Mouse (Mus musculus) forebrain, embryonic 15.5 days (tissue): ENCODE data around the gene Adm. TPM values are rescaled to one million over a fixed set of nuclear protein-coding genes. Genes with fewer than 3 reads are reported as not detected.

Source experiments
- ATAC-seq: fragments of 200-750 bp; cut with Nextera tagmentation; replicated peaks from 2 replicates; pipeline ENCODE4 v1.8.0; 2017; ENCODE audit warnings: mild to moderate bottlenecking, moderate TSS enrichment, moderate library complexity
- H3K27ac ChIP-seq: fragments of 300-500 bp; sonication (generic); replicated peaks from 2 replicates; pipeline ENCODE4 v1.5.1; 2015; ENCODE audit warnings: mild to moderate bottlenecking, inconsistent platforms
- H3K27me3 ChIP-seq: fragments of 300-500 bp; sonication (generic); 2 replicates; pipeline ENCODE4 v1.6.1; 2015; ENCODE audit warnings: inconsistent platforms
- H3K36me3 ChIP-seq: fragments of 300-500 bp; sonication (generic); 2 replicates; pipeline ENCODE4 v1.6.1; 2015; ENCODE audit warnings: mild to moderate bottlenecking, inconsistent platforms
- H3K4me1 ChIP-seq: fragments of 300-500 bp; sonication (generic); 2 replicates; pipeline ENCODE4 v1.6.1; 2015; ENCODE audit warnings: inconsistent platforms
- H3K4me2 ChIP-seq: fragments of 300-500 bp; sonication (generic); replicated peaks from 2 replicates; pipeline ENCODE4 v1.6.1; 2015; ENCODE audit warnings: mild to moderate bottlenecking, inconsistent platforms
- H3K4me3 ChIP-seq: fragments of 300-500 bp; sonication (generic); 2 replicates; pipeline ENCODE4 v1.5.1; 2015; ENCODE audit warnings: mild to moderate bottlenecking, inconsistent platforms
- H3K9ac ChIP-seq: fragments of 300-500 bp; sonication (generic); replicated peaks from 2 replicates; pipeline ENCODE4 v1.6.1; 2015; ENCODE audit warnings: mild to moderate bottlenecking, inconsistent platforms
- H3K9me3 ChIP-seq: fragments of 300-500 bp; sonication (generic); 2 replicates; pipeline ENCODE4 v1.6.1; 2016; ENCODE audit warnings: inconsistent platforms
- WGBS: fragments of 180-500 bp; shearing (Covaris S2); methylation state at CpG from one replicate; pipeline ENCODE4 v1.1.7; 2015; ENCODE audit warnings: mixed read lengths; 5-methylcytosine and 5-hydroxymethylcytosine counted together
- polyA plus RNA-seq: library from polyadenylated mRNA; unstranded; fragments of >200 nt; fragmentation: Nextera tagmentation; extraction: Ambion mirVana; gene quantifications from 2 replicates; pipeline ENCODE4 v1.2.1, GENCODE M21; 2015

Adm gene
- polyA plus RNA-seq, 1 experiment from 2014 or later, result 3.7 TPM

DNA sequence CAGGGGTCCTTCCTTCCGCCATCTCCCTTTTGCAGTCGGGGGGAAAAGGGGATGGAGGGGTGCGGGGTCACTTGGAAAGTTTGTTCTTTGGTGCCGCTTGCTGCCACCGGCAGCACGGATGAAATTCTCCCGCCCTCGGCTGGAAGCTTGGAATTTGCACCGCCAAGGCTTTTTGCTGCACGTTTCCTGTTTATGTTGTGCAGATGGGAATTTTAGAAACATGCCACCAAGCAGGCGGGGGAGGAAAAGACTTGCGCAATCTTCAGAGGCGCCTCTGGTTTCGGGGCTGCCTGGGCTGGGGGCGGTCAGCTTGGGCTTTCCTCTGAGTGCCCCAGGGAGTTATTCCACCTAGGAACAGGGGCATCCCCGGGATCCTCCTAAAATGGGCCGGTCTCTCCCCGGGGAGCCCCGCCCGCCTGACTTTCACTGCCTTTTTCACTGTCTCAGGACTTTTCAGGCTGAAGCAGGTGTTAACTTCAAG lies 12.3 kb upstream of the Adm start:
- Histone ChIP-seq H3K36me3 (no peaks in the 10 kb centered on the region), H3K9me3 (no peaks in the 10 kb centered on the region), H3K4me2 (peak overlapping the region; percentile 85), H3K4me3 (peak overlapping the region; percentile 71), H3K27ac (peak overlapping the region; percentile 97), H3K27me3 (no peaks in the 10 kb centered on the region), H3K9ac (peak overlapping the region; percentile 91), H3K4me1 (peaks cover 24% of the 10 kb centered on the region)
- peak; percentile 12; the same call in 1 of the 2 replicates for ATAC-seq
- under 1% methylated on average over 20 of the region's 20 CpGs for WGBS

DNA sequence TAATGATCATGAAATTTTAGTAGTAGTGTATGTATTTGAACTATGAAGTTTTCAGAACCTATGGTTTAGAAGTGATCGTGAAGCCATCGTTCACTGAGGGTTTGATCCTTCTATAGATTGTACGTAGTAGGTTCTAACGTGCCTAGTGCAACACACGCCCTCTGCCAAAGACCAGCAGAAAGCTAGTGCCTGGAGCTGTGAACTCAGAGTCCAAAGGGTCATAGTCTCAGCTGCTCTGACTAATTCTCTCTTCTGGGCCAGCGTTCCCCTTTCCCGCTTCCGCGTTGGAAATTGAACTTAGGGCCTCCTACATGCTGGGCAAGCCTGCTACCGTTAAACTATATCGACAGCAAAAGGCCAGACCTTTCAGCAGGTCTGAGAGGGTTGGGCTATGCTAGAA lies 11.7 kb upstream of the Adm start:
- H3K4me2 ChIP-seq, result peak overlapping the region; percentile 85; the same call in 1 of the 2 replicates
- H3K27me3 ChIP-seq, result no peaks in the 10 kb centered on the region
- H3K9ac ChIP-seq, result no peak overlapping the region
- no peaks in the 10 kb centered on the region for H3K36me3 ChIP-seq
- no peak overlapping the region for H3K27ac ChIP-seq
- H3K9me3 ChIP-seq, result no peaks in the 10 kb centered on the region
- ATAC-seq, result no peak
- 20% methylated on average over 11 of the region's 11 CpGs for WGBS
- 0 out of 2 replicates have a peak overlapping the region, but pooled peaks have one; percentile 71 for H3K4me3 ChIP-seq
- H3K4me1 ChIP-seq, result peaks cover 24% of the 10 kb centered on the region

DNA sequence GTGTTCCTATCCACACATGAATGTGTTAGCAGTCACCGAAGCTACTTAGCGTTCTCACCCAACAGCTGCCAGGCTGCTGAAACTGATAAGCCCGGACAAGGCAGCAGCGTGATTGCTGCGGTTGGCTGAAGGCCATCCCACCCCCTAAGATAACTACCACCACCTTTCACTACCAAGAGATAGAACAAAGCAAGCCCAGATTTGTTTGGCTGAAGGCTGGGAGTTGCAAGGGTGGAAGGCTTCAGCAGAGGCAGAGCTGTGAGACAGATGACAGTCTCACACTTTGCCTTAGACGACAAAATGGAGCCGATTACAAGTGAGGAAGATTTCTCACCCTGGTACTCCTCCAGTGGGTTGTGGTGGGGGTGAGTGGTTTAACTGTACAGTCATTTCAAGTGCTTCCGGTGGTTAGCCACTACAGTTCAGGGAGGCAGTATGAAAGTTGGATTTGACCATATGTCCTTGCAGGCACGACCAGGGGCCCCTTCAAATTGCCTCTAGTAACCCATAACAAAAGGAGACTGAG lies 8.3 kb upstream of the Adm start:
- 46% methylated on average over 9 of the region's 9 CpGs for WGBS
- Histone ChIP-seq H3K4me1 (peaks cover 10% of the 10 kb centered on the region), H3K36me3 (no peaks in the 10 kb centered on the region), H3K4me3 (no peak overlapping the region), H3K27ac (no peak overlapping the region), H3K4me2 (no peak overlapping the region), H3K27me3 (no peaks in the 10 kb centered on the region), H3K9me3 (no peaks in the 10 kb centered on the region), H3K9ac (no peak overlapping the region)
- no peak for ATAC-seq

DNA sequence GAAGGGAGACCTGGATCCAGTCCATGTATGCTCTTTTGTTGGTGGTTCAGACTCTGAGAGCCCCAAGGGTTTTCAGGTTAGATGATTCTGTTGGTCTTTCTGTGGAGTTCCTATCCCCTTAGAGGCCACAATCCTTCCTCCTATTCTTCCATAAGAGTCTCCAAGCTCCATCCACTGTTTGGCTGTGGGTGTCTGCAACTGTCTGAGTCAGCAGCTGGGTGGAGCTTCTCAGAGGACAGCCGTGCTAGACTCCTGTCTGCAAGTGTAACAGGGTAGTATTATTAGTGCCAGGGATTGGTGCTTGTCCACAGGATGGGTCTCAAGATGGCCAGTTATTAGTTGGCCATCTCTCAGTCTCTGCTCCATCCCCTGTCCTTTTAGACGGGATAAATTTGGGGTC lies 3.4 kb upstream of the Adm start:
- Histone ChIP-seq H3K4me2 (no peak overlapping the region), H3K4me3 (no peak overlapping the region), H3K9me3 (no peaks in the 10 kb centered on the region), H3K27me3 (peaks cover 40% of the 10 kb centered on the region), H3K9ac (no peak overlapping the region), H3K4me1 (peaks cover 30% of the 10 kb centered on the region), H3K27ac (no peak overlapping the region), H3K36me3 (no peaks in the 10 kb centered on the region)
- no peak for ATAC-seq
- 64% methylated on average over 2 of the region's 2 CpGs for WGBS

DNA sequence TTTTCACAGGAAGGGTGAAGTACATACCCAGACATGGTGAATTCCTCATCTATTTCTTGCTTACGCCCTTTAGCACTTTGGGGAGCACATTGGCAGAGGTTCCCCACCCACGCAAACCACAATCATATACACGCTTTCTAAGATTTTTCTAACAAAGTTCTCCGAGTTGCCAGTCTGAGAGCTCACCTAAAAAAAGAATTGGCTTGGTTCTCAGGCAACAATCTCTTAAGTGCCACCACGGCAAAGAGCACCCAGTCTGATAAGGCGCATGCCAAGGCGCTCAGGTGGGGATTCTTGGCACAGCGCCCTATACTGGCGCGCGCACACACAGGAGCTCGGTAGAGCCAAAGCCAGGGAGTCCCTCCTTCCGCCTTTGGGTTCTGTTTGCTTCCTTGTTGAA lies 2.5 kb upstream of the Adm start:
- H3K36me3 ChIP-seq, result no peaks in the 10 kb centered on the region
- H3K9me3 ChIP-seq, result no peaks in the 10 kb centered on the region
- WGBS, result 80% methylated on average over 13 of the region's 13 CpGs
- no peak overlapping the region for H3K9ac ChIP-seq
- ATAC-seq, result no peak
- peaks cover 34% of the 10 kb centered on the region for H3K4me1 ChIP-seq
- no peak overlapping the region for H3K27ac ChIP-seq
- H3K4me2 ChIP-seq, result no peak overlapping the region
- no peak overlapping the region for H3K4me3 ChIP-seq
- H3K27me3 ChIP-seq, result peaks cover 47% of the 10 kb centered on the region

DNA sequence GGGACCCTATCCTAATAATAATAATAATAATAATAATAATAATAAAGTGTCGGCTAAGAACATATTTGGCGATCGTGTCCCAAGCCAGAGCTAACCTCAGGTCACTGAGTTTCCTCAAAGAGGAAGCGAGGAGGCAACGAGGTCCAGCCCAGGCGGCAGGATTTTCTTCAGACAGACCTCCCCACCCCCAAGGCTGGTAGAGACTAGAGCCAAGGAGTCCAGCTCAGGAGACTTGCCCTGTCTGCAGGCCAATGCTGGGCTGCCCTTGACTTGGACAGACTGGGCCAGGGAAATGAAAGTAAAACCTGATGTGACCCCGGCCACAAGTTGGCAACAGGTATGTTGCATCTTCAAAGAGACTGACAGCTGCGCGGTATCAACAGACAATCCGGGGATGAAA lies 2.0 kb upstream of the Adm start:
- Histone ChIP-seq H3K4me2 (no peak overlapping the region), H3K4me3 (no peak overlapping the region), H3K27ac (no peak overlapping the region), H3K9ac (no peak overlapping the region), H3K36me3 (no peaks in the 10 kb centered on the region), H3K4me1 (peaks cover 38% of the 10 kb centered on the region), H3K9me3 (no peaks in the 10 kb centered on the region), H3K27me3 (peaks cover 48% of the 10 kb centered on the region)
- ATAC-seq, result no peak
- 63% methylated on average over 10 of the region's 10 CpGs for WGBS

DNA sequence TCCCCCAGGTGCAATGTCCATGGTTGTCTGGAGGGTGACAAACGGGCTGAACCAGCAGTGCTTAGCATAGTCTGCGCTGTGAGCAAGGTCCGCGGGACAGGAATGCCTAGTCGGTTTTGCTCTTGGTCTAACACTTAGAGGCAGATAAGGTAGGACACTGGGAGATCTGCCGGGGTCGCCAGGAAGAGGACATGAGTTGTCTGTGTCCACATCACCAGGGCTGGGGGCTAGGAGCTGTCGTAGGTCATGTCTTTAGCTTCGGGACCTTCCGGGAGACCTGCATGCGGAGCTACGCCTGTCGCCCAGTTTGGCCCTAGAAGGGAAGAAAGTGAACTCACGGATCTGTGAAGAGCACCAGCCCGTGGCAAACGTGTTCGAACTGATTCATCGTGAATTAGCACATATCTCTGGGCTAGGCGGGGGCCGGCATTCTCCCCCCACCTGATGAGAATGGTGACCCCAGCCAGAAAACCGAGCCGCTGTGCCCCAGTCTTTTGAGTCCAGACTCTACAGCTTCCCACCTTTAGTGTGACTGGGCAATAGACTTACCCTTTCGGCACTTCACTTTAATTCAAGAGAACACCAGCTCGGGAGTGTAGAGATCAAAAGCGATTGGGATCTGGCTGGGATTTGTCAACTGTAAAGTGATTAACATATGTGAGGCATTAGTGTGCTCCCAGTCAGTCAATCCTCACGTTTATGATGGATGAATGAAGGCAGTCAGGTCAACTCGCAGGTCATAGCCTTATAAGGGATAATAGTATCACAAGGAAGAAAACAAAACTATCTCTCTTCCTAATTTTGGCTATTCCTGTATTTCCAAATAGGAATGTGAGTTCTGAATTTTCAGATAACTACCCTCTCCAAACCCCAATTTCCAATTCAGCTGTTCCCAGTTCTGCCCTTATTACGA lies 1.0 kb upstream of the Adm start:
- WGBS, result 7% methylated on average over 28 of the region's 28 CpGs

DNA sequence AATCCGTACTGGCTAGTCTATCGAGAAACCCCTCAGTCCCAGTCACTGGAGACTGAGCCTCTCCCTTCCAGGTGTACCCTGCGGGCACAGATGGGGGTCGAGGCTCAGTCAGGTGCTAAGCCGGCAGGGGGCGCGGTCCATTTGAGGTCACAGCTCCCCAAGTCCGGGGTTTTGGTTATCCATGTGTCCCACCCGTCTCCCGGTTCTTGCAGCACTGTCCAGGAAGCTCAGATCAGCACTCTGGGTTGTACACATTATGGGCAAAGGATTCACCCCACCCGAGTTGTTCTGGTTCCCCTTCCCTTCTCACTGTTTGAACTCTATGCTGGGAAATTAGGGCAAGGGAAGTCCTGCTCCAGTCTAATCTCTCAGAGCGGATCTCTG lies 370 bp upstream of the Adm start:
- no peak for ATAC-seq
- peak overlapping the region; percentile 42 for H3K4me3 ChIP-seq
- H3K27ac ChIP-seq, result no peak overlapping the region
- H3K9ac ChIP-seq, result no peak overlapping the region
- no peaks in the 10 kb centered on the region for H3K9me3 ChIP-seq
- H3K4me1 ChIP-seq, result peaks cover 38% of the 10 kb centered on the region
- WGBS, result under 1% methylated on average over 12 of the region's 12 CpGs
- peak overlapping the region; percentile 68 for H3K4me2 ChIP-seq
- no peaks in the 10 kb centered on the region for H3K36me3 ChIP-seq
- H3K27me3 ChIP-seq, result peaks cover 58% of the 10 kb centered on the region

More for the DNA sequence above, 1.0 kb upstream of the Adm start:
- ATAC-seq, result no peak
- H3K9me3 ChIP-seq, result no peaks in the 10 kb centered on the region
- H3K4me1 ChIP-seq, result peaks cover 38% of the 10 kb centered on the region
- no peak overlapping the region for H3K27ac ChIP-seq
- H3K36me3 ChIP-seq, result no peaks in the 10 kb centered on the region
- H3K4me3 ChIP-seq, result no peak overlapping the region
- H3K4me2 ChIP-seq, result peak overlapping the region; percentile 68; the same call in 1 of the 2 replicates
- H3K27me3 ChIP-seq, result peaks cover 55% of the 10 kb centered on the region
- H3K9ac ChIP-seq, result no peak overlapping the region

DNA sequence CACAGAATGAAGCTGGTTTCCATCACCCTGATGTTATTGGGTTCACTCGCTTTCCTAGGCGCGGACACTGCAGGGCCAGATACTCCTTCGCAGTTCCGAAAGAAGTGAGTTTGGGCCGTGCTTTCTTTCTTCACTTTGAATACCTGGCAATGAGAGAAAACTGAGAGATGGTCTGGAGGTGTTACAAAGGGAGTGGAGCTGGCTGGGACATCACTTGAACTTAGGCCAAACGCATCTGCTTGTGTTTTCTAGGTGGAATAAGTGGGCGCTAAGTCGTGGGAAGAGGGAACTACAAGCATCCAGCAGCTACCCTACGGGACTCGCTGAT lies 776 bp downstream of the Adm start:
- peaks cover 38% of the 10 kb centered on the region for H3K4me1 ChIP-seq
- ATAC-seq, result no peak
- WGBS, result under 1% methylated on average over 11 of the region's 11 CpGs
- H3K4me3 ChIP-seq, result peak overlapping the region; percentile 42
- H3K9ac ChIP-seq, result peak overlapping the region; percentile 46; the same call in 1 of the 2 replicates
- no peaks in the 10 kb centered on the region for H3K36me3 ChIP-seq
- peaks cover 58% of the 10 kb centered on the region for H3K27me3 ChIP-seq
- no peaks in the 10 kb centered on the region for H3K9me3 ChIP-seq
- peak overlapping the region; percentile 68 for H3K4me2 ChIP-seq
- no peak overlapping the region for H3K27ac ChIP-seq

DNA sequence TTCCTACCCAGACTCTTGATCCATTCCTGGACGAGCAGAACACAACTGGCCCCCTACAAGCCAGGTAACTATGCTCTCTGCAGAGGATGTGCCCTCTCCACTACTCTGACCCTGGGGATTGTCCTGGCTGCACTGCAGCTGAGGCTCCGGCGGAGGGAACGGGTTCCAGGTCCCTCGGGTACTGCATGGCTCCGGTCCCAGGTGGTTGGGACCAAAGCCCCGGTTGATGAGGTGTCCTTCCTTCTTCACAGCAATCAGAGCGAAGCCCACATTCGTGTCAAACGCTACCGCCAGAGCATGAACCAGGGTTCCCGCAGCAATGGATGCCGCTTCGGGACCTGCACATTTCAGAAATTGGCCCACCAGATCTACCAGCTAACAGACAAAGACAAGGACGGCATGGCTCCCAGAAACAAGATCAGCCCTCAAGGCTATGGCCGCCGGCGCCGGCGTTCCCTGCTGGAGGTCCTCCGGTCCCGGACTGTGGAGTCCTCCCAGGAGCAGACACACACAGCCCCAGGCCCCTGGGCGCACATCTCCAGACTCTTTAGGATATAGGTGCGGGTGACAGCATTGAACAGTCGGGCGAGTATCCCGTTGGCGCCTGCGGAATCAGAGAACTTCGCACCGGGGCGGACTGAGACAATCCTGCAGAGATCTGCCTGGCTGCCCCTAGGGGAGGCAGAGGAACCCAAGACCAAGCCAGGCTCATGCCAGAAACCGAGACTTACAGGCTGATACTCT lies 1.3 kb downstream of the Adm start:
- peaks cover 38% of the 10 kb centered on the region for H3K4me1 ChIP-seq
- H3K9ac ChIP-seq, result peak overlapping the region; percentile 46
- ATAC-seq, result 0 out of 2 replicates have a peak, but pooled peaks have one; percentile 29
- H3K9me3 ChIP-seq, result no peaks in the 10 kb centered on the region
- WGBS, result 1% methylated on average over 33 of the region's 33 CpGs
- H3K27ac ChIP-seq, result no peak overlapping the region
- peak overlapping the region; percentile 68 for H3K4me2 ChIP-seq
- H3K4me3 ChIP-seq, result peak overlapping the region; percentile 42
- peaks cover 58% of the 10 kb centered on the region for H3K27me3 ChIP-seq
- H3K36me3 ChIP-seq, result no peaks in the 10 kb centered on the region

DNA sequence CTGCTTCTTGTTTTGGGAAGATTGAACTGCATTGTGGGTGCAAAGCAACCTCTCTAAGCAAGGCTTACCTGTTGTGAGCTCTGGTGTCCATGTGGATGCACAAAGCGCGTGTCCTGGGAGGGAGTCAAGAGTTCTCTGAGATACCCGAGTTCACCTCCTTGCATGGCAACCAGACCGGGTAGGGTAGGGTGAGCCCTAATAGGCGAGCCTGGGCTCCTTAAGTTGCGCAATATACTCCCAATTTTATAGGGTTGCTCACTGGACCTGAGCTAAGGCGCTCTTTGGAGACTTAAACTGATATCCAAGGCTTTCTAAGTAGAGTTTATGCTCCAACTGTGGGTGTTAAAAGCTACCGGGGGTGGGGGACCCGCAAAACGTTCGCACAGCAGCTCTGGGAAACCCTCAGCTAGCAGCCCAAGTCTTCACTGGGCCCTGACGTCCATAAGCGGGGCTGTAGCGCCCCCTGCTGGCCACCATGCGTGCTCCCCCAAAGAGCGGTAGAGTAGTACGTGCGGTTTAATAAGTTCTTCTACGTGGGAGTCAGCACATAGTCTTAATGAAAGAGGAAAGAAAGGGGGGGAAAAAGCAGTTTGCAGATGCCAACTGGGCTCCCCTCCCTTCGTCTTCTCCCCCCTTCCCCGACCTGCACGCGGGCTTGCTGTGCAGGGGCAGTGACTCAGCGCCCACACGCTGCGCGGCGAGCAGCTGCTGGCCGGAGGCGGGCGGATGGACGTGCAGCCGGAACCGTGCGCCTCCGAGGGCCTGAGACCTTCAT lies 2.6 kb downstream of the Adm start:
- H3K4me3 ChIP-seq, result peak overlapping the region; percentile 40
- ATAC-seq, result peak; percentile 91
- peaks cover 38% of the 10 kb centered on the region for H3K4me1 ChIP-seq
- peak overlapping the region; percentile 74 for H3K4me2 ChIP-seq
- no peaks in the 10 kb centered on the region for H3K36me3 ChIP-seq
- H3K27me3 ChIP-seq, result peaks cover 56% of the 10 kb centered on the region
- peak overlapping the region; percentile 38; the same call in 1 of the 2 replicates for H3K9ac ChIP-seq
- WGBS, result 1% methylated on average over 36 of the region's 36 CpGs
- no peaks in the 10 kb centered on the region for H3K9me3 ChIP-seq
- H3K27ac ChIP-seq, result no peak overlapping the region
